27 mouse cellular contexts compared by ENCODE assay signal in genomic region chr10:26820326-26820725, GRCm38 (mm10).
DNase-seq lines count a peak whose midpoint lies in the region; ATAC-seq and TF ChIP-seq lines count a peak whose summit lies in the region.
"Had no signal": no experiment of that assay in that cellular context is flagged by ENCODE, and none has a peak within 500 bp of the region (broad histone marks: within the 10 kb centered on the region; RNA-seq: fewer than 3 reads in every experiment).

No protein-coding gene starts in this region.

- no peak overlapping the region for H3K9ac ChIP-seq in intestine, embryonic 14.5 days (ENCODE audit: low read length)
- no peak overlapping the region for H3K9ac ChIP-seq in intestine, embryonic 16.5 days (ENCODE audit: low read depth, low read length)
- no peak overlapping the region for H3K9ac ChIP-seq in heart, embryonic 12.5 days
- H3K9ac ChIP-seq: embryonic facial prominence, embryonic 13.5 days; embryonic facial prominence, embryonic 15.5 days; forebrain, embryonic 12.5 days had no signal

- H3K9me3 ChIP-seq in intestine, embryonic 14.5 days (ENCODE audit: control insufficient read depth, low read length) = no peaks in the 10 kb centered on the region
- no peaks in the 10 kb centered on the region for H3K9me3 ChIP-seq in intestine, embryonic 16.5 days (ENCODE audit: control insufficient read depth, low read length)
- H3K9me3 ChIP-seq in heart, embryonic 12.5 days (replicated peaks) = no peaks in the 10 kb centered on the region
- H3K9me3 ChIP-seq: embryonic facial prominence, embryonic 13.5 days; embryonic facial prominence, embryonic 15.5 days; forebrain, embryonic 10.5 days; forebrain, embryonic 12.5 days had no signal

- peak overlapping the region; percentile 4; the same call in 1 of the 2 replicates for H3K4me2 ChIP-seq in intestine, embryonic 14.5 days (ENCODE audit: low read length)
- H3K4me2 ChIP-seq in intestine, embryonic 16.5 days (ENCODE audit: low read depth, low read length) = peak overlapping the region; percentile 41; the same call in 1 of the 2 replicates
- no peak overlapping the region for H3K4me2 ChIP-seq in heart, embryonic 12.5 days
- H3K4me2 ChIP-seq: embryonic facial prominence, embryonic 13.5 days; embryonic facial prominence, embryonic 15.5 days; forebrain, embryonic 12.5 days had no signal

- H3K36me3 ChIP-seq in intestine, embryonic 14.5 days (ENCODE audit: control insufficient read depth, insufficient read depth, low read length) = no peaks in the 10 kb centered on the region
- H3K36me3 ChIP-seq in intestine, embryonic 16.5 days (ENCODE audit: control insufficient read depth, insufficient read depth, low read length) = no peaks in the 10 kb centered on the region
- H3K36me3 ChIP-seq in small intestine, adult 2 months (ENCODE audit: control insufficient read depth, insufficient read depth, low read length) = no peaks in the 10 kb centered on the region
- H3K36me3 ChIP-seq in heart, embryonic 12.5 days = no peaks in the 10 kb centered on the region
- H3K36me3 ChIP-seq: embryonic facial prominence, embryonic 13.5 days; embryonic facial prominence, embryonic 15.5 days; forebrain, embryonic 10.5 days; forebrain, embryonic 12.5 days; G1E had no signal

- DNase-seq in intestine, embryonic 14.5 days (ENCODE audit: low spot score) = no peak
- DNase-seq in layer of hippocampus, postnatal 36 days = no peak
- DNase-seq: adrenal gland, adult 8-10 months; adrenal gland, postnatal 25 days; B cell, adult 2 months; cerebellum, adult 11 months; cerebellum, adult 18-20 months; cerebellum, adult 8-10 months; cerebellum, adult 9-11 months; cerebellum, postnatal 14 days; cerebellum, postnatal 36 days; embryo, embryonic 11 days had no signal

- TF ChIP-seq POLR2A in small intestine, adult 2 months (IDR thresholded peaks at IDR 0.05; ENCODE audit: low read depth, low read length) = no peak

- H3K4me1 ChIP-seq in intestine, embryonic 14.5 days (replicated peaks; ENCODE audit: control insufficient read depth, insufficient read depth, low read length) = no peaks in the 10 kb centered on the region
- H3K4me1 ChIP-seq in intestine, embryonic 16.5 days (ENCODE audit: control insufficient read depth, insufficient read depth, low read length) = peaks cover 9% of the 10 kb centered on the region
- peaks cover 10% of the 10 kb centered on the region; the same call in 1 of the 2 replicates for H3K4me1 ChIP-seq in small intestine, adult 2 months (ENCODE audit: control insufficient read depth, insufficient read depth, insufficient read length, low read length)
- peaks cover 25% of the 10 kb centered on the region for H3K4me1 ChIP-seq in heart, embryonic 12.5 days (replicated peaks)
- H3K4me1 ChIP-seq: embryonic facial prominence, embryonic 13.5 days; embryonic facial prominence, embryonic 15.5 days had no signal

- no peaks in the 10 kb centered on the region for H3K27me3 ChIP-seq in intestine, embryonic 14.5 days (replicated peaks; ENCODE audit: control insufficient read depth, insufficient read depth, low read length)
- no peaks in the 10 kb centered on the region for H3K27me3 ChIP-seq in intestine, embryonic 16.5 days (replicated peaks; ENCODE audit: control insufficient read depth, insufficient read depth, low read length)
- H3K27me3 ChIP-seq in small intestine, adult 2 months (ENCODE audit: control insufficient read depth, insufficient read depth, low read length) = no peaks in the 10 kb centered on the region
- H3K27me3 ChIP-seq in heart, embryonic 12.5 days (replicated peaks) = no peaks in the 10 kb centered on the region
- H3K27me3 ChIP-seq: CH12.LX; embryonic facial prominence, embryonic 13.5 days; embryonic facial prominence, embryonic 15.5 days; forebrain, embryonic 12.5 days; Patski had no signal

- 0 out of 2 replicates have a peak overlapping the region, but pooled peaks have one; percentile 22 for H3K27ac ChIP-seq in intestine, embryonic 14.5 days (ENCODE audit: low read depth)
- peak overlapping the region; percentile 85 for H3K27ac ChIP-seq in intestine, embryonic 16.5 days (ENCODE audit: low read length)
- peak overlapping the region; percentile 57 for H3K27ac ChIP-seq in small intestine, adult 2 months (ENCODE audit: insufficient read depth, low read depth, low read length)
- no peak overlapping the region for H3K27ac ChIP-seq in heart, embryonic 12.5 days (ENCODE audit: poor library complexity, severe bottlenecking)
- H3K27ac ChIP-seq: embryonic facial prominence, embryonic 13.5 days; embryonic facial prominence, embryonic 15.5 days; forebrain, embryonic 10.5 days; forebrain, embryonic 12.5 days had no signal

- TF ChIP-seq CTCF in small intestine, adult 2 months (IDR thresholded peaks at IDR 0.05; ENCODE audit: extremely low read depth, insufficient read length, insufficient replicate concordance, low read depth, low read length) = no peak

- no peak overlapping the region for H3K4me3 ChIP-seq in intestine, embryonic 14.5 days (ENCODE audit: low read depth, low read length)
- no peak overlapping the region for H3K4me3 ChIP-seq in intestine, embryonic 16.5 days (ENCODE audit: low read length)
- no peak overlapping the region for H3K4me3 ChIP-seq in small intestine, adult 2 months (ENCODE audit: low read depth, low read length)
- H3K4me3 ChIP-seq in heart, embryonic 12.5 days = no peak overlapping the region
- H3K4me3 ChIP-seq: embryonic facial prominence, embryonic 13.5 days; embryonic facial prominence, embryonic 15.5 days; erythroblast, embryonic 14.5 days; forebrain, embryonic 10.5 days; forebrain, embryonic 12.5 days had no signal

- ATAC-seq in intestine, embryonic 14.5 days (replicated peaks; ENCODE audit: low FRiP score, low TSS enrichment, low read depth) = peak; percentile 89
- ATAC-seq in intestine, embryonic 16.5 days = peak; percentile 94
- no peak for ATAC-seq in heart, embryonic 12.5 days (ENCODE audit: insufficient number of reproducible peaks, low FRiP score)
- ATAC-seq: activated CD4-positive, CD25-positive, alpha-beta regulatory T cell, adult 4 months; CD4-positive, CD25-positive, alpha-beta regulatory T cell, adult 4 months; forebrain, embryonic 14.5 days; forebrain, embryonic 16.5 days; Patski had no signal
